Comparison of ENCODE assay signal across 16 mouse cellular contexts in genomic region chr6:53517371-53517945, GRCm38 (mm10).
DNase-seq lines count a peak whose midpoint lies in the region; ATAC-seq and TF ChIP-seq lines count a peak whose summit lies in the region.
"Had no signal": no experiment of that assay in that cellular context is flagged by ENCODE, and none has a peak within 500 bp of the region (broad histone marks: within the 10 kb centered on the region; RNA-seq: fewer than 3 reads in every experiment).

No protein-coding gene starts in this region.

- peak; percentile 44 for DNase-seq in gastrocnemius, adult 18-20 months (ENCODE audit: low spot score)
- DNase-seq in gastrocnemius, postnatal 36 days: no peak
- peak; percentile 9 for DNase-seq in midbrain, postnatal 0 days (ENCODE audit: low spot score)
- DNase-seq in midbrain, embryonic 10.5 days (ENCODE audit: low spot score): no peak
- DNase-seq in heart, adult 8-10 months (ENCODE audit: low spot score): peak; percentile 41
- peak; percentile 55 for DNase-seq in skeletal muscle tissue, adult 2 months (ENCODE audit: low read depth, low spot score)
- no peak for DNase-seq in left cerebral cortex, adult 2 months (ENCODE audit: extremely low spot score in 1 of 2, low spot score in 2 of 2)
- DNase-seq in adrenal gland, adult 18-20 months (ENCODE audit: low spot score in 2 of 2): no peak
- DNase-seq: B cell, adult 2 months; cerebellum, adult 11-12 months; embryo, embryonic 11 days; kidney, postnatal 10 days; lung, adult 18-20 months; right cerebral cortex, adult 18-20 months had no signal

- no peaks in the 10 kb centered on the region for H3K36me3 ChIP-seq in midbrain, postnatal 0 days (ENCODE audit: insufficient read depth, low read length)
- H3K36me3 ChIP-seq in midbrain, embryonic 10.5 days: no peaks in the 10 kb centered on the region
- H3K36me3 ChIP-seq: intestine, embryonic 15.5 days had no signal

- intact Hi-C loops in gastrocnemius, postnatal 36 days (cut with DNase I): no loop called here
- intact Hi-C loops in left cerebral cortex, adult 2 months (cut with DNase I): no loop called here

- no peak overlapping the region for H3K27ac ChIP-seq in midbrain, postnatal 0 days (ENCODE audit: low read depth, low read length)
- H3K27ac ChIP-seq in midbrain, embryonic 10.5 days (replicated peaks): no peak overlapping the region
- H3K27ac ChIP-seq in left cerebral cortex, adult 2 months: no peak overlapping the region
- H3K27ac ChIP-seq: intestine, embryonic 15.5 days; limb, embryonic 13.5 days had no signal

- H3K4me3 ChIP-seq in midbrain, postnatal 0 days (ENCODE audit: low read depth, low read length): no peak overlapping the region
- no peak overlapping the region for H3K4me3 ChIP-seq in midbrain, embryonic 10.5 days
- H3K4me3 ChIP-seq in left cerebral cortex, adult 2 months: no peak overlapping the region
- H3K4me3 ChIP-seq: intestine, embryonic 15.5 days; limb, embryonic 13.5 days had no signal

- no peak for TF ChIP-seq CTCF in midbrain, postnatal 0 days (IDR thresholded peaks at IDR 0.05)
- TF ChIP-seq CTCF in left cerebral cortex, adult 2 months (IDR thresholded peaks at IDR 0.05): no peak

- no peak overlapping the region for H3K9ac ChIP-seq in midbrain, postnatal 0 days (replicated peaks; ENCODE audit: low read length, poor library complexity, severe bottlenecking)
- H3K9ac ChIP-seq: intestine, embryonic 15.5 days; limb, embryonic 13.5 days had no signal

- no peaks in the 10 kb centered on the region for H3K27me3 ChIP-seq in midbrain, postnatal 0 days (ENCODE audit: insufficient read depth, low read length)
- no peaks in the 10 kb centered on the region; the same call in 1 of the 2 replicates for H3K27me3 ChIP-seq in midbrain, embryonic 10.5 days (ENCODE audit: low read depth, poor library complexity, severe bottlenecking)
- H3K27me3 ChIP-seq: intestine, embryonic 15.5 days; limb, embryonic 13.5 days had no signal

- ATAC-seq in midbrain, postnatal 0 days (ENCODE audit: low FRiP score): no peak
- ATAC-seq: intestine, embryonic 15.5 days had no signal

- no peaks in the 10 kb centered on the region for H3K9me3 ChIP-seq in midbrain, postnatal 0 days (ENCODE audit: low read length)
- H3K9me3 ChIP-seq in midbrain, embryonic 10.5 days (replicated peaks): no peaks in the 10 kb centered on the region
- H3K9me3 ChIP-seq: intestine, embryonic 15.5 days; limb, embryonic 13.5 days had no signal

- WGBS in midbrain, postnatal 0 days: 55% methylated on average over 5 of the region's 5 CpGs
- WGBS in midbrain, embryonic 10.5 days: 46% methylated on average over 5 of the region's 5 CpGs

- no peaks in the 10 kb centered on the region for H3K4me1 ChIP-seq in midbrain, postnatal 0 days (ENCODE audit: insufficient read depth, low read length)
- peaks cover 5% of the 10 kb centered on the region; the same call in 1 of the 2 replicates for H3K4me1 ChIP-seq in midbrain, embryonic 10.5 days
- H3K4me1 ChIP-seq: intestine, embryonic 15.5 days; limb, embryonic 13.5 days had no signal

- H3K4me2 ChIP-seq in midbrain, postnatal 0 days (ENCODE audit: low read depth, low read length, poor library complexity, severe bottlenecking): no peak overlapping the region
- H3K4me2 ChIP-seq: intestine, embryonic 15.5 days; limb, embryonic 13.5 days had no signal

Comparison
In these comparisons a context has a peak if more than half of its experiments do, and no peak if none do; other contexts are left out.
1. DNase-seq: peak in gastrocnemius, adult 18-20 months (single experiment), midbrain, postnatal 0 days (single experiment), heart, adult 8-10 months (single experiment) and skeletal muscle tissue, adult 2 months (single experiment); none in gastrocnemius, postnatal 36 days (0 of 2), midbrain, embryonic 10.5 days (single experiment), left cerebral cortex, adult 2 months (0 of 2) and adrenal gland, adult 18-20 months (0 of 2).